ENCODE assay signal across 8 mouse cellular contexts in the genomic region with DNA sequence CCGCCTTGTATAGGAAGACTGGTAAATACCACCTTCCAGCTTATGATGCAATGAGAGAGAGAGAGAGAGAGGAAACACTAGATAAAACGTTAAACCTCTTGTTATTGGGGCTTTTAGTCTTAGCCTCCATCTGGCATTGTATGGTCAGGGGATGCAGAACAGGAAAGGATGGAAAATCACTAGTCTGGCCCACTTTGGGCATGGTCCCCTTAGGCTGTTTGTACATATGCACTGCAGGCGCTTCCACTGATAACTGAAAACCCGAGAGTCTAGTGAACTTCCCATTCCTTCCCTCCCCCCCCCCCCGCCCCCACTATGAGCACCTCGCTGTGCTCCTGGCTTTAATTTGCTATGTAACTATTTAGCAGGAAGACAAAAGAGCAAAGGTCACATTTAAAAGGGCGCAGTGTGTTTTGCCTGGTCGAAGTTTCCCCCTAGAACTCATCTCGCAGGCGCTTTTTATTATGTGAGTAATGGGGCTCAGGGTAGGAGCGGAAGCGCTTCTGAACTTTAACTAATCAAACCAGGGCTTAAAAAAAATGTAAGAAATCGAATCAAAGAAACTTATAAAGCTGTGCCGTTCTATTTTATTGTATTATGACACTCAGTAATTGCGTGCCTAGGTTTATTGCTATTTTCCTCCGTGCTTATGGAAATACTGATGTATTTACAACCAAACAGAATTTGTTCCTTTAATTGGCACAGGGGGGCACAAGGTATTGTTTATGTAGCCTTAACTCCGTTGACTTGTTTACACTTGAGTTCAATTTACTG. TPM values are rescaled to one million over a fixed set of nuclear protein-coding genes. Genes with fewer than 3 reads are reported as not detected.
DNase-seq lines count a peak whose midpoint lies in the region; ATAC-seq and TF ChIP-seq lines count a peak whose summit lies in the region.

No protein-coding gene starts in this region.

- peak overlapping the region; percentile 15; the same call in 1 of the 2 replicates for H3K4me3 ChIP-seq in lung, postnatal 0 days (ENCODE audit: low read depth, low read length)
- peak overlapping the region; percentile 20 for H3K4me3 ChIP-seq in heart, embryonic 16.5 days (ENCODE audit: low read length)
- peak overlapping the region; percentile 33 for H3K4me3 ChIP-seq in liver, embryonic 15.5 days (replicated peaks)

- no peak for DNase-seq in lung, postnatal 0 days (ENCODE audit: low spot score)
- DNase-seq in lung, postnatal 25 days (ENCODE audit: low spot score) = no peak
- no peak for DNase-seq in frontal cortex, postnatal 36 days (ENCODE audit: low spot score in 2 of 2)

- H3K9me3 ChIP-seq in lung, postnatal 0 days (ENCODE audit: low read length) = no peaks in the 10 kb centered on the region
- no peaks in the 10 kb centered on the region for H3K9me3 ChIP-seq in heart, embryonic 16.5 days (replicated peaks; ENCODE audit: control insufficient read depth, low read length)
- no peaks in the 10 kb centered on the region for H3K9me3 ChIP-seq in liver, embryonic 15.5 days (replicated peaks)

- no peak overlapping the region for H3K9ac ChIP-seq in lung, postnatal 0 days (replicated peaks; ENCODE audit: low read depth)
- no peak overlapping the region for H3K9ac ChIP-seq in heart, embryonic 16.5 days (ENCODE audit: low read length)
- no peak overlapping the region; the same call in 1 of the 2 replicates for H3K9ac ChIP-seq in liver, embryonic 15.5 days

- 15% methylated on average over 16 of the region's 17 CpGs for WGBS in lung, postnatal 0 days
- WGBS in heart, embryonic 16.5 days = 30% methylated on average over 17 of the region's 17 CpGs
- WGBS in liver, embryonic 15.5 days (ENCODE audit: insufficient replicate concordance) = 13% methylated on average over 16 of the region's 17 CpGs

- no peak for TF ChIP-seq EP300 in lung, postnatal 0 days (IDR thresholded peaks at IDR 0.05)

- peak overlapping the region; percentile 14; the same call in 1 of the 2 replicates for H3K27ac ChIP-seq in lung, postnatal 0 days (ENCODE audit: low read length)
- H3K27ac ChIP-seq in heart, embryonic 16.5 days (ENCODE audit: low read length) = no peak overlapping the region; the same call in 1 of the 2 replicates
- H3K27ac ChIP-seq in liver, embryonic 15.5 days (replicated peaks) = peak overlapping the region; percentile 24

- peaks cover 8% of the 10 kb centered on the region; the same call in 1 of the 2 replicates for H3K4me1 ChIP-seq in lung, postnatal 0 days (ENCODE audit: insufficient read depth, low read depth, low read length)
- H3K4me1 ChIP-seq in heart, embryonic 16.5 days (ENCODE audit: control insufficient read depth, insufficient read depth, low read length) = no peaks in the 10 kb centered on the region
- H3K4me1 ChIP-seq in liver, embryonic 15.5 days (replicated peaks) = peaks cover 7% of the 10 kb centered on the region; the same call in 1 of the 2 replicates

- TF ChIP-seq CTCF in lung, postnatal 0 days (IDR thresholded peaks at IDR 0.05) = no peak

- H3K4me2 ChIP-seq in lung, postnatal 0 days (replicated peaks; ENCODE audit: low read depth, low read length) = peak overlapping the region; percentile 44
- H3K4me2 ChIP-seq in heart, embryonic 16.5 days (ENCODE audit: low read depth, low read length) = peak overlapping the region; percentile 48
- H3K4me2 ChIP-seq in liver, embryonic 15.5 days = peak overlapping the region; percentile 50

- H3K36me3 ChIP-seq in lung, postnatal 0 days (ENCODE audit: insufficient read depth, low read length) = no peaks in the 10 kb centered on the region
- no peaks in the 10 kb centered on the region for H3K36me3 ChIP-seq in heart, embryonic 16.5 days (ENCODE audit: control insufficient read depth, insufficient read depth)
- H3K36me3 ChIP-seq in liver, embryonic 15.5 days (replicated peaks) = no peaks in the 10 kb centered on the region

- ATAC-seq in lung, postnatal 0 days = no peak
- ATAC-seq in heart, embryonic 16.5 days (replicated peaks; ENCODE audit: extremely low read depth, insufficient read depth, low FRiP score) = peak; percentile 23; the same call in 1 of the 2 replicates
- ATAC-seq in liver, embryonic 15.5 days (ENCODE audit: insufficient read depth) = peak; percentile 63
- ATAC-seq in activated CD4-positive, CD25-positive, alpha-beta regulatory T cell, adult 4 months = no peak
- no peak for ATAC-seq in CD4-positive, CD25-positive, alpha-beta regulatory T cell, adult 4 months
- ATAC-seq in erythroblast, adult 5-6 weeks (replicated peaks; ENCODE audit: low FRiP score, poor library complexity, severe bottlenecking) = no peak

- no peaks in the 10 kb centered on the region for H3K27me3 ChIP-seq in lung, postnatal 0 days (replicated peaks; ENCODE audit: insufficient read depth, low read length)
- no peaks in the 10 kb centered on the region for H3K27me3 ChIP-seq in heart, embryonic 16.5 days (ENCODE audit: control insufficient read depth, insufficient read depth, low read length)
- no peaks in the 10 kb centered on the region for H3K27me3 ChIP-seq in liver, embryonic 15.5 days

RNA-seq across cellular contexts. Expression of a gene that starts 40.1 kb away (rescaled TPM):
- polyA plus RNA-seq in lung, postnatal 0 days (2015; fragmentation: Nextera tagmentation; extraction: Ambion mirVana) = 25.0 and 29.4 TPM in 2 replicates
- polyA plus RNA-seq in heart, embryonic 16.5 days (2015; fragmentation: Nextera tagmentation; extraction: Ambion mirVana) = 4.8 and 7.2 TPM in 2 replicates
- 3.7 and 3.9 TPM in 2 replicates for polyA plus RNA-seq in liver, embryonic 15.5 days (2015; fragmentation: Nextera tagmentation; extraction: Ambion mirVana)
- under 1 TPM in 1 of 2 experiments, not detected in 1; 0.29 TPM for polyA plus RNA-seq in activated CD4-positive, CD25-positive, alpha-beta regulatory T cell, adult 4 months (2017; shearing (Covaris generic))
- polyA plus RNA-seq in CD4-positive, CD25-positive, alpha-beta regulatory T cell, adult 4 months (2017; shearing (Covaris generic)) = under 1 TPM in 1 of 2 experiments, not detected in 1; 0.15 TPM
- total RNA-seq in erythroblast, adult 5-6 weeks (2015; ENCODE audit: low replicate concordance) = not detected in 2 replicates
- total RNA-seq in erythroblast, adult 5-6 weeks (2017; ENCODE audit: low replicate concordance) = 0.68 and 0.70 TPM in 2 replicates

Comparison
In these comparisons a context has a peak if more than half of its experiments do, and no peak if none do; other contexts are left out.
1. ATAC-seq: peak in heart, embryonic 16.5 days (single experiment) and liver, embryonic 15.5 days (single experiment); none in lung, postnatal 0 days (single experiment), activated CD4-positive, CD25-positive, alpha-beta regulatory T cell, adult 4 months (single experiment), CD4-positive, CD25-positive, alpha-beta regulatory T cell, adult 4 months (single experiment) and erythroblast, adult 5-6 weeks (single experiment).
2. Peak in every context shown above with its lines, with median percentiles within 50 percentile points of each other: H3K4me2 ChIP-seq and H3K4me3 ChIP-seq.